Mouse (Mus musculus): ENCODE results near the gene Fam129b. TPM values are rescaled to one million over a fixed set of nuclear protein-coding genes. Genes with fewer than 3 reads are reported as not detected.

Fam129b gene
- total and polyA plus RNA-seq, 3 experiments: 17.5 to 20.0 TPM; not detected in 1

DNA sequence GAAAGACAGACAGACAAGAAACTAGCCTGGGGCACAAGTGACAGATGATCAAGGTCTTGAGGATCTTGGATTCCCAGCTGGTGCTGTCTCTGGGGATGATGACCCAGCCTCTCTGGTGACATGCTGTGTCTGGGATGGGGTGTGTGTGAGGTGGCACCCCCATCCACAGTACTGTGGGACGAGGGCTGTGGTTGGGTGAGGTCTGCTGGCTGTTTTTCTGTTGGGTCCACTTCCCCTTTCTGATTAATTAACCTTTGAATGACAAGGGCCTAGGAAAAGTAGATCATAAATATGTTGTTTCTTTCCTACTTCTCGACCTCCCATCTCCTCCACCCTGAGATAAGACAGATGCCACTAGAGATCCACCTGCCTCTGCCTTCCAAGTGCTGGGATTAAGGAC is 18.2 kb downstream of the Fam129b start:
- Histone ChIP-seq H3K27me3 (ENCODE audit: control insufficient read depth in 1 of 2, insufficient read depth in 2 of 2, low read length in 2 of 2) (no peaks in the 10 kb centered on the region), H3K36me3 (ENCODE audit: control insufficient read depth in 1 of 2, insufficient read depth in 2 of 2, low read length in 2 of 2) (peaks cover 0 to 41% of the 10 kb centered on the region in 2 experiments; a peak in 2 of 4 replicates), H3K9ac (ENCODE audit: control insufficient read depth, low read depth, low read length, poor library complexity, severe bottlenecking) (peak overlapping the region; percentile 32), H3K4me1 (ENCODE audit: control insufficient read depth in 1 of 2, insufficient read depth in 2 of 2, low read length in 2 of 2) (peaks cover 18 to 56% of the 10 kb centered on the region in 2 experiments), H3K27ac (ENCODE audit: control insufficient read depth, low read depth, low read length) (peak overlapping the region; percentile 71), H3K9me3 (replicated peaks; ENCODE audit: insufficient read depth, low read length) (no peaks in the 10 kb centered on the region), H3K79me2 (ENCODE audit: control insufficient read depth, insufficient read depth, low read length, poor library complexity) (no peaks in the 10 kb centered on the region), H3K4me3 (ENCODE audit: control insufficient read depth in 1 of 2, insufficient read depth in 1 of 2, low read depth in 2 of 2, low read length in 2 of 2) (no peak overlapping the region)
- peak; percentile 80 for DNase-seq (ENCODE audit: low read depth, low spot score)
- TF ChIP-seq BHLHE40 (IDR thresholded peaks at IDR 0.05; ENCODE audit: borderline replicate concordance, low read depth, low read length) (no peak), CHD2 (IDR thresholded peaks at IDR 0.05; ENCODE audit: low read length) (no peak), POLR2AphosphoS2 (IDR thresholded peaks at IDR 0.05; ENCODE audit: low read length) (no peak), NRF1 (IDR thresholded peaks at IDR 0.05; ENCODE audit: insufficient read depth, low read depth, low read length, poor library complexity, severe bottlenecking) (no peak), ZNF384 (IDR thresholded peaks at IDR 0.05; ENCODE audit: low read depth, low read length) (0 out of 2 replicates have a peak, but pooled peaks have one; percentile 75), GABPA (IDR thresholded peaks at IDR 0.05; ENCODE audit: low read depth, low read length) (no peak), RCOR1 (IDR thresholded peaks at IDR 0.05; ENCODE audit: low read depth, low read length) (no peak; the same call in 1 of the 2 replicates), HCFC1 (IDR thresholded peaks at IDR 0.05; ENCODE audit: low read depth, low read length) (0 out of 2 replicates have a peak, but pooled peaks have one; percentile 20), SMC3 (IDR thresholded peaks at IDR 0.05; ENCODE audit: low read depth, low read length) (no peak), NELFE (IDR thresholded peaks at IDR 0.05; ENCODE audit: low read depth, low read length) (no peak), CTCF (IDR thresholded peaks at IDR 0.05 in 2 of 3, conservative IDR thresholded peaks at IDR 0.05 in 1 of 3; ENCODE audit: control insufficient read depth in 1 of 3, insufficient read depth in 1 of 3, low read depth in 2 of 3, low read length in 3 of 3, poor library complexity in 1 of 3, severe bottlenecking in 1 of 3) (no peak), TBP (IDR thresholded peaks at IDR 0.05; ENCODE audit: low read depth, low read length) (no peak), ELF1 (IDR thresholded peaks at IDR 0.05; ENCODE audit: low read depth, low read length) (no peak), ZKSCAN1 (IDR thresholded peaks at IDR 0.05; ENCODE audit: low read depth, low read length) (no peak), RAD21 (IDR thresholded peaks at IDR 0.05; ENCODE audit: low read depth, low read length) (no peak), E2F4 (IDR thresholded peaks at IDR 0.05; ENCODE audit: borderline replicate concordance, low read depth, low read length) (no peak), UBTF (IDR thresholded peaks at IDR 0.05; ENCODE audit: borderline replicate concordance, insufficient read depth, low read depth, low read length) (no peak), TCF12 (IDR thresholded peaks at IDR 0.05; ENCODE audit: low read depth, low read length) (0 out of 2 replicates have a peak, but pooled peaks have one; percentile 26), MYC (IDR thresholded peaks at IDR 0.05; ENCODE audit: low read depth, low read length) (no peak; the same call in 1 of the 2 replicates), ETS1 (IDR thresholded peaks at IDR 0.05; ENCODE audit: low read depth, low read length) (peak; percentile 21; the same call in 1 of the 2 replicates), TAL1 (IDR thresholded peaks at IDR 0.05; ENCODE audit: low read length) (no peak), JUND (IDR thresholded peaks at IDR 0.05; ENCODE audit: low read depth, low read length) (no peak), MAFK (IDR thresholded peaks at IDR 0.05; ENCODE audit: borderline replicate concordance, low read depth, low read length) (0 out of 2 replicates have a peak, but pooled peaks have one; percentile 14), MEF2A (IDR thresholded peaks at IDR 0.05; ENCODE audit: extremely low read depth, insufficient replicate concordance, low read depth, low read length, poor library complexity, severe bottlenecking) (no peak), ZMIZ1 (IDR thresholded peaks at IDR 0.05; ENCODE audit: low read depth, low read length) (no peak), MYB (IDR thresholded peaks at IDR 0.05; ENCODE audit: low read depth, low read length) (peak; percentile 73), USF1 (IDR thresholded peaks at IDR 0.05; ENCODE audit: low read depth, low read length) (no peak), MAZ (IDR thresholded peaks at IDR 0.05; ENCODE audit: low read depth, low read length) (no peak), KAT2A (conservative IDR thresholded peaks at IDR 0.05; ENCODE audit: low read depth, low read length) (no peak), SIN3A (IDR thresholded peaks at IDR 0.05; ENCODE audit: low read length) (0 out of 2 replicates have a peak, but pooled peaks have one; percentile 48), POLR2AphosphoS5 (IDR thresholded peaks at IDR 0.05; ENCODE audit: borderline replicate concordance, low read depth, low read length) (no peak), MAX (IDR thresholded peaks at IDR 0.05; ENCODE audit: low read length) (no peak), USF2 (IDR thresholded peaks at IDR 0.05; ENCODE audit: borderline replicate concordance in 1 of 2, insufficient read depth in 1 of 2, low read depth in 1 of 2, low read length in 2 of 2) (no peak), CHD1 (IDR thresholded peaks at IDR 0.05; ENCODE audit: low read depth, low read length) (0 out of 2 replicates have a peak, but pooled peaks have one; percentile 50), ZC3H11A (IDR thresholded peaks at IDR 0.05; ENCODE audit: low read depth, low read length) (no peak), GATA1 (IDR thresholded peaks at IDR 0.05; ENCODE audit: low read depth, low read length) (peak; percentile 40; the same call in 1 of the 2 replicates), POLR2A (IDR thresholded peaks at IDR 0.05; ENCODE audit: control insufficient read depth in 1 of 2, insufficient read depth in 1 of 2, low read depth in 1 of 2, low read length in 2 of 2, poor library complexity in 1 of 2) (no peak)
